Mouse (Mus musculus): ENCODE results near the gene Vmn1r117.
"Not testable (repeated sequence)": the region's sequence is repeated elsewhere in the genome, so short reads cannot be mapped to it uniquely, and the experiment has no call there.

Vmn1r117 gene

DNA sequence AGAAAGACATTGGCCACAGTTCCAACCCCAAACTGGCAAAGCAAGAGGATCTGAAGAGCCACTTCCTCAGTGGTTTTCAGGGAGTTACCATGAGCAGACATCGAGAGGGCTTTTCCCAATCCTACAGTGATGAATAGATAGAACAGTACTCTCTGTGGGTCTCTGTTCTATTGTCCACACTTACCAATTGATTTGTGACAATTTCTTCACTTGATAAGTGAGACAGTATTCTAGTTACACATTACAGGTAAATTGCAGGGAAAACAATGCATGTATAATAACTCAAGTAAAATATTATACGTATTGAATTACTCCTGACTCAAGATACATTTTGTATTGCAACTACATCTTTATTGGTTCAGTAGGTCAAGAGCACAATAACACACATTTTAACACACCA is at the start of gene Vmn1r117:
Vmn1r117 (minus strand) TSS at position 101 of the 400 bp plus-strand sequence.
- DNase-seq, result not testable (repeated sequence)

DNA sequence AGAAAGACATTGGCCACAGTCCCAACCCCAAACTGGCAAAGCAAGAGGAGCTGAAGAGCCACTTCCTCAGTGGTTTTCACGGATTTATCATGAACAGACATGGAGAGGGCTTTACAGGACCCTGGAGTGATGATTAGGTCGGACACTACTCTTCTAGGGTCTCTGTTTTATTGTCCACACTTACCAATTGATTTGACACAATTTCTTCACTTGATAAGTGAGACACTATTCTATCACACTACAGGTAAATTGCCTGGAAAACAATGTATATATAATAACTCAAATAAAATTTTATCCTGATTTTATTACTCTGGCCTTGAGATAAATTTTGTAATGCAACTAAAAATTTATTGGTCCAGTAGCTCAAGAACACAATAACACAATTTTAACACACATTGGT is 28.3 kb upstream of the Vmn1r117 start, which contains the start of gene Vmn1r118:
Vmn1r118 (minus strand) TSS at position 101 of the 400 bp plus-strand sequence.
- not testable (repeated sequence) for DNase-seq

DNA sequence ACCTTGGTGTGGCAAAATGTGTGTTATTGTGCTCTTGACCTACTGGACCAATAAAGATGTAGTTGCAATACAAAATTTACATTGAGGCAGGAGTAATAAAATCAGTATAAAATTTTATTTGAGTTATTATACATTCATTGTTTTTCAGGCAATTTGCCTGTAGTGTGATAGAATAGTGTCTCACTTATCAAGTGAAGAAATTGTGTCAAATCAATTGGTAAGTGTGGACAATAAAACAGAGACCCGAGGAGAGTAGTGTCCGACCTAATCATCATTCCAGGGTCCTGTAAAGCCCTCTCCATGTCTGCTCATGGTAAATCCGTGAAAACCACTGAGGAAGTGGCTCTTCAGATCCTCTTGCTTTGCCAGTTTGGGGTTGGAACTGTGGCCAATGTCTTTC is 12.0 kb downstream of the Vmn1r117 start, which contains the start of gene Vmn1r116:
Vmn1r116 (plus strand) TSS at position 301 of the 400 bp plus-strand sequence.
- not testable (repeated sequence) for DNase-seq

- DNase-seq, result not testable (repeated sequence)
Measured at GRCm38 (mm10) chr7:20844885-20845284, 39.0 kb downstream of the Vmn1r117 start, which contains the start of gene Vmn1r115. Gene Vmn1r115, minus strand, starts transcription at chr7:20844985.

Measured in cerebellum, adult 9-10 months (tissue).